Comparison of ENCODE assay signal across 11 mouse cellular contexts in genomic region chr6:94139952-94140414, GRCm38 (mm10).
A peak's percentile ranks its signal among the peaks of the same experiment; 100 is the strongest.
DNase-seq lines count a peak whose midpoint lies in the region; ATAC-seq and TF ChIP-seq lines count a peak whose summit lies in the region.
"Had no signal": no experiment of that assay in that cellular context is flagged by ENCODE, and none has a peak within 500 bp of the region (broad histone marks: within the 10 kb centered on the region; RNA-seq: fewer than 3 reads in every experiment).

No protein-coding gene starts in this region.

- H3K27ac ChIP-seq in intestine, postnatal 0 days (ENCODE audit: low read depth, low read length) = no peak overlapping the region
- no peak overlapping the region for H3K27ac ChIP-seq in intestine, embryonic 15.5 days
- H3K27ac ChIP-seq: midbrain, embryonic 13.5 days had no signal

- H3K9me3 ChIP-seq in intestine, postnatal 0 days (ENCODE audit: control insufficient read depth) = no peaks in the 10 kb centered on the region
- no peaks in the 10 kb centered on the region for H3K9me3 ChIP-seq in intestine, embryonic 15.5 days
- H3K9me3 ChIP-seq: midbrain, embryonic 13.5 days had no signal

- no peak for ATAC-seq in intestine, postnatal 0 days
- no peak for ATAC-seq in intestine, embryonic 15.5 days
- no peak for ATAC-seq in frontal cortex, adult (ENCODE audit: low TSS enrichment)
- ATAC-seq: midbrain, embryonic 13.5 days had no signal

- no peak overlapping the region for H3K9ac ChIP-seq in intestine, postnatal 0 days (ENCODE audit: low read depth, low read length)
- H3K9ac ChIP-seq in intestine, embryonic 15.5 days = no peak overlapping the region
- H3K9ac ChIP-seq: midbrain, embryonic 13.5 days had no signal

- H3K4me2 ChIP-seq in intestine, postnatal 0 days (replicated peaks; ENCODE audit: low read depth) = no peak overlapping the region
- H3K4me2 ChIP-seq in intestine, embryonic 15.5 days (replicated peaks) = no peak overlapping the region
- H3K4me2 ChIP-seq: midbrain, embryonic 13.5 days had no signal

- no peaks in the 10 kb centered on the region; the same call in 1 of the 2 replicates for H3K36me3 ChIP-seq in intestine, postnatal 0 days (ENCODE audit: control insufficient read depth, insufficient read depth)
- H3K36me3 ChIP-seq in intestine, embryonic 15.5 days = no peaks in the 10 kb centered on the region
- no peaks in the 10 kb centered on the region for H3K36me3 ChIP-seq in splenic B cell, adult 2 months (ENCODE audit: control insufficient read depth, insufficient read depth, low read length, poor library complexity, severe bottlenecking)
- H3K36me3 ChIP-seq: midbrain, embryonic 13.5 days had no signal

- 80% methylated on average over 3 of the region's 3 CpGs for WGBS in intestine, postnatal 0 days
- 76% methylated on average over 3 of the region's 3 CpGs for WGBS in intestine, embryonic 15.5 days

- no peak overlapping the region for H3K4me3 ChIP-seq in intestine, postnatal 0 days (ENCODE audit: low read depth, low read length)
- no peak overlapping the region for H3K4me3 ChIP-seq in intestine, embryonic 15.5 days (replicated peaks)
- H3K4me3 ChIP-seq: midbrain, embryonic 13.5 days had no signal

- TF ChIP-seq CTCF in intestine, postnatal 0 days (IDR thresholded peaks at IDR 0.05; ENCODE audit: low read depth) = peak; percentile 74

- H3K4me1 ChIP-seq in intestine, postnatal 0 days (replicated peaks; ENCODE audit: control insufficient read depth, insufficient read depth, low read length) = no peaks in the 10 kb centered on the region
- H3K4me1 ChIP-seq in intestine, embryonic 15.5 days (replicated peaks) = no peaks in the 10 kb centered on the region
- H3K4me1 ChIP-seq: midbrain, embryonic 13.5 days had no signal

- DNase-seq in adrenal gland, postnatal 10 days = peak; percentile 53
- DNase-seq in adrenal gland, adult 18-20 months (ENCODE audit: low spot score in 2 of 2) = no peak
- peak; percentile 18 for DNase-seq in ovary, postnatal 14 days (ENCODE audit: low spot score)
- DNase-seq in ovary, adult 18-20 months (ENCODE audit: low spot score) = no peak
- peak; percentile 1 for DNase-seq in splenic B cell, adult 2 months (ENCODE audit: low read depth, low spot score)
- DNase-seq: B cell, adult 2 months; liver had no signal

- H3K27me3 ChIP-seq in intestine, postnatal 0 days (replicated peaks; ENCODE audit: control insufficient read depth, insufficient read depth, low read length) = no peaks in the 10 kb centered on the region
- H3K27me3 ChIP-seq in intestine, embryonic 15.5 days (replicated peaks) = no peaks in the 10 kb centered on the region
- no peaks in the 10 kb centered on the region for H3K27me3 ChIP-seq in splenic B cell, adult 2 months (ENCODE audit: control insufficient read depth, insufficient read depth, low read length, poor library complexity, severe bottlenecking)
- H3K27me3 ChIP-seq: midbrain, embryonic 13.5 days had no signal

Comparison
In these comparisons a context has a peak if more than half of its experiments do, and no peak if none do; other contexts are left out.
1. DNase-seq: peak in adrenal gland, postnatal 10 days (single experiment), ovary, postnatal 14 days (single experiment) and splenic B cell, adult 2 months (single experiment); none in adrenal gland, adult 18-20 months (0 of 2) and ovary, adult 18-20 months (single experiment).